Mouse (Mus musculus) neural tube, embryonic 10.5 days (tissue): Measurements from ENCODE around the gene Olfr1410.

ENCODE experiments used
- DNase-seq: peaks from one replicate; pipeline ENCODE4 v3.0.0-alpha.2; 2017; ENCODE audit warnings: low spot score; ENCODE audit errors: extremely low spot score

Gene Olfr1410

DNA sequence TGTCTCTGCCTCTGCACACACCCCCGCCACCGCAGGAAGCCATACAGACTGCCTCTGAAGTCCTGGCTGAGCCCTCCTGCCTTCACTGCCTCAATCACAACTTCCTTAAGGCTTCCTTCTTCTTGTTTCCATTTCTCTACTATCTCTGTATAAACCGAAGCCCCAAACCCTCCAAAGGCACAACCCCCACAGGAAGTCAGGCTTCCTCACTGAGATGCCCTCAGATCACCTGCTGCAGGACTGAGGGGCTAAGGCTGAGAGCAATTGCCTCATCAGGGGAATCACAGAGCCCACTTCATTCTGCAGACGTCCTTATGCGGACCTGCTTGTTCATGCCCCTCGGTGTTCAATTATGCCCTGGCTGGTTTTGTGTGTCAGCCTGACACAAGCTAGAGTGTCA lies 34.8 kb downstream of the Olfr1410 start:
- DNase-seq = no peak

- peak; percentile 92 for DNase-seq
Measured at GRCm38 (mm10) chr1:92641514-92642272, 36.1 kb downstream of the Olfr1410 start, which contains the start of gene Cops9. Gene Cops9 (minus strand): TSS chr1:92641985.

DNA sequence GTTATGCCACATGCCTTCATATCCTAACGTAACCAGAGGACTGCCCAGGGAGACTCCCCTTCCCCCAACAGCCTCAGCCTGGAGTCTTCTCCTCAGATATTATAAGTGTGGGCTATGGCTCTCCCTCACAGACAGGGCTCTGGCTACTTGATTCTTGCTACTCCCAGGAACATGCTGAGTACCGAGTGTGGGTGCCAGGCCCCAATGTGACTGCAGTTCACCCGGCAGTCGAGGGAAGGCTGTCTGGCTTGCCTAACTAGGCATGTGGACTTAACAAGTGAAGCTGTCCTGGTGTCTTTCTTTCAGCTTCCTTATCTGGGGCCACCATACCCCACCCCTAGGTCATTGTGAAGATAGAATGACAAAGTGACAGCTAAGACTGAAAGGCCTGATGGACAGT lies 38.1 kb downstream of the Olfr1410 start:
- no peak for DNase-seq

DNA sequence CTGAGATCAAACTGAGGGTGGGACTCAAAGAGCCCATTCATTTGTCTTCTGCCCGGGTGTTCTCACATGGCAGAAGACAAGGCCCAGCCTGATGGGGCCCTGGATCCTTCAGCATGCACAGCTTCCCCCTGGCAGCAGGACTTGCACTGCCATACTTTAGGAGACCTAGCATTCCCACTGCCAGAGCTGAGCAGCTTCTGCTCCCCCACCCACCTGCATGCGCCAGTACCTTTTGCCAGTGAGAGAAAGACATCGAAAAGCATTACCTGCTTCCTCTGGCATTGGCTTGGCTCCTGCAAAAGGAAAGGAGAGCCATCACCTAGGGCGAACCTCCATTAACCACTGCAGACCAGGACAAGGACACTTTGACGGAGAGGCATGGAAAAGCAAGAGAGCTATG lies 39.3 kb downstream of the Olfr1410 start:
- no peak for DNase-seq

DNA sequence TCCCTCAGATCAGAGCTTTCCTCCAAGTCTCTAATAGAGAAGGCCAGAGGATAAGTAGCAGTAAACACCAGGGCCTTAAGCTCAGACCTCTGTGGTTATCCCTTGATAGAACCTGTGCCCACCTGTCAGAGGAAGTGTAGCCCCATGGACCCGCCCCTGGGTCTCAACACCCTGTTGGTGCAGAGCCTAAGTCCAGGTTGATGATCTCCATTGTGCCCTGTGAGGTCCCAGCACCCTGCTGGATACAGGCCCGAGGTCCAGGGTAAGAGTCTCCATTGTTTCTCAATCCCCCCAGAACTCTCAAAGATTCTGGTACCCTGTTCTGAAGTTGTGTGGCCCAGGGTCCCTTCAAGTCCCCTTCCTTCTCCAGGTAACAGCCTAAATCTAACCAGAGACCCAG lies 40.5 kb downstream of the Olfr1410 start:
- DNase-seq = no peak

DNA sequence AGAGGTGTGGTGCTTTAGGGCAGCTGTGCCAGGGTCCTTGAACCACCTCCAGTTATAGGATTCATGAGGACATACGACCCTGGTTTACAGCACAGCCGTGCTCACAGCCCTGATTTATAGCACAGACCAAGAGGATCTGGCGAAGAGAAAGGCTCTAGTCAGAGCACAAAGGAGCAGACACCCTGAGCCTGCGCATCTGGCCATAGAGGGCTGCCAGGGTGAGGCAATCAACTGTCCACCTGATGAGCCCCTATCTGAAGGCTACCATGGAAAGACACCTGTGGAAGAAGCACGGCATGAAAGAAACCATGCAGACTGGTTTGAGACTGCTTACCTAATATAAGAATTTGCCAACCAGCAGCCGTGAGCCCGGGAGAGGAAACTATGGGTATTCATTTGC lies 41.0 kb downstream of the Olfr1410 start:
- DNase-seq = no peak

DNA sequence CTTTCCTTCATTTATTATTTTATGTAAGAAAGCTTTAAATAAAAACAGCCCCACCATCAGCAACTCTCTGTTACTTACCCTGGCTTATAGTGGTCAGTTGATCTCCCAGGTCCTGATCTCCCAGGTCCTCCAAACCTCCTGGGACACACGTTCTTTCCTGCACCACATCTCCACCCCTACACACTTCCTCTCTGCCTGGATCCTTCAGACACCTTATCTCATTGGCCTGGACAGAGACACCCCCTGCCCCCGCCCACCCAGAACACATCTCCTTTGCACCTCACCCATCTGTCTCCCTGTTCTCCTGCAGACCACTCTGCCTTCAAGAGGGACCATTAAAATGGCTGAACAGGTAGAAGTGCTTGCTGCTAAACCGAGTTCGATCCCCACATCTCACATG lies 41.4 kb downstream of the Olfr1410 start:
- DNase-seq = no peak

- peak; percentile 88 for DNase-seq
Measured at GRCm38 (mm10) chr1:92647752-92648151, 42.2 kb downstream of the Olfr1410 start.

DNA sequence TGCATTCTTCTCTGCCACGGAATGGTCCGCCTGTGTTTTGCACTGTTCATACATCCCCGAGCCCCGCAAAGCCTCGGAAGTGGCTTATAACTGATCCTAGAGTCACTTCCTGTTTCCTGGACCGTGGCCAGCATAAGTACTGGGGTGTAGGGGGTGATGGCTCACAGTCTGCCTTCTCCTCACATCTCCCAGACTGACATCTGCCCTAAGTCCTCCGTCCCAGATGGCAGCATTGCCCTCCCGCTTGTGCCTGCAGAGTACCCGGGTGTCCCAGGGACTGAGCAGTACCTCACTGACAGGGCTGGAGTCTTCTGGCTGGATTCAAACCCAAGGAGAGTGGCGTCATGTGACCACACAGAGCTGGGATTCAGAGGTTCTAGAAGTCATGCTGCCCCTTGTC lies 42.6 kb downstream of the Olfr1410 start:
- no peak for DNase-seq

DNA sequence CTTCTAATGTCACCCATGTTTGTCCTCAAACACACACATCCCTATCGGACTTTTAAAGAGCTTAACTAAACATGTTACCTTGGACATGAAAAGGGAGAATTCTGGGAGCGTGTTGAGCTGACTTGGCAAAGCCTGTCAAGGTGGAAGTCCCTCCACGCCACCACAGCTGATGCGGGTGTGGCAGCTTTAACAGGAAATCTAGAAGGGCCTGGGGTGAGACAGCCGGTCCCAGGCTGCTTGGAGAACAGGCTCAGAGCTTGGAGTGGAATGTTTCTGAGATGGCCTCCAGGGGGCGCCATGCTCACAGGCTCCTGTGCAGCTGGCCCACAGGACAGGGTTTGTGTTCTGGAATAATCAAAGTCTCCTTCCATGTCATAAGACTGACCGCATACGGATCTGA lies 43.1 kb downstream of the Olfr1410 start, which contains the start of gene Otos:
Gene Otos (minus strand): TSS at position 169 of the 400 bp plus-strand sequence.
- peak; percentile 78 for DNase-seq

DNA sequence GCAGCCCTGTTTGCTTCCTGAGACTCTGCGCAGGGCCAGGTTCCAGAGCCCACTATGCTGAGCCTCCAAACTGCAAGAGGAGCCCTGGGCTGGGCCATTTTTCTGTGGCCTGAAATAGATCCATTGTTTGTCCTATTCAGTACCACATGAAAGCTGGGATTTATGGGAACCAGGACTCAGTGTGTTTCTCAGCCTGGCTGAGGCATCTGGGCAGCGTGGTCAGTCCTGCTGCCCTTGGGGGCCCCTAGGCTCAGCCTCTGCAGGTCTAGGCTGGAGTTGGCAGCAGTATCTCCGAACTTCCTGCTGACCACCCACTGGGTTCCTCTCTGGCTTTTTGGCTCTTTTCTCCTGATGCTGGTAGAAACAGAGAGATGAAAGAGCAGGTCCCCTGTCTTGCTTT lies 45.9 kb downstream of the Olfr1410 start:
- no peak for DNase-seq

DNA sequence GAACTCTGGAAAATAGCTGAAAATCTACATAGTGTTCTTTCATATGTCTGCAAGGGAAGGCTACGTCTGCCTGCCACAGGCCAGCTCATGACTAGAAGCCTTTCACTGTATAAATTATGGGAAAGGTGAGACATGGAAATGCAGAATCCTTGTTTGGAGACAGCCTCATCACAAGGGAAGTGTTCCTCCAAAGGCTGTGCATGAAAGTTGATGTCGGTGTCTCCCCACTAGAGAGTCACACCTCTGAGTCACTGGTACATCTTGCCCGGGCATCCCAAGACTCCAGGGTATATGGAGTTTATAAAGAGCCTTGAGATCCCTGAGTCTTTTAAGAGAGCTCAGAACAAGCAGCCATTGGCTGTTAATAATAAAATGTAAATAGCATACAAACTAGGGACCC lies 47.6 kb downstream of the Olfr1410 start:
- no peak for DNase-seq

- DNase-seq = no peak
Measured at GRCm38 (mm10) chr1:92654676-92655075, 49.1 kb downstream of the Olfr1410 start.

- DNase-seq = no peak
Measured at GRCm38 (mm10) chr1:92657025-92657820, 51.6 kb downstream of the Olfr1410 start.

GRCm38 (mm10) chr1:92659392-92659791 lies 53.8 kb downstream of the Olfr1410 start:
- no peak for DNase-seq
